ENCODE assay signal across 8 mouse cellular contexts in the genomic region with DNA sequence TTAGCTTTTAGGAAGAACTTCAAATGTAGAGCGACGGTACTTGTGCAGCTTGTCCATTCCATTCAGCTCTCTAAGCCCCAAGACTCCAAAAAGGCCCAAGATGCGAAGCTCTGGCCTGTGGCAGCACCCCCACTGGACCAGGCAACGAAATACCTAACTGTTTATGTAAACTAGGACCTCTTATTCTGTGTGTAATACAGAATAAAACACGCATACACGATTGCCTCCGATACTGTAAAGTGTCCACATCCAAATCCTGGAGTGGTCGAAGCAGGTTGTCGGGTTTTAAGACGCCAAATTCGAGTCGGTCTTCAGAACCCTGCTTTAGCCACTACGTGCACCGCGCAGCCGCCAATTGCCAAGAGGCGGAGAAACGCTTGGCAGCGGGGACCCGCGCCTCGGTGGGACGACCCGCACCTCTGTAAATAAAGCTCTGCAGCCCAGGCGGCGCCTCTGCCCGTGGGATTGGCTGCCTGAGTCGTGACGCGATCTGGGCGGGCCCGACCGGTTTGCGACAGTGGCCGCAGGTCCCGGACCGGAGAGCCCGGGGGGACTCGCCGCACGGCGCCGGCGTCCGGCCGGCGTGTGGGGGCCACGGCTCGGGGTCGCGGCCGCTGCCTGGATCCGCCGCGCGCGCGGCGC. TPM values are rescaled to one million over a fixed set of nuclear protein-coding genes. Genes with fewer than 3 reads are reported as not detected.
DNase-seq lines count a peak whose midpoint lies in the region; ATAC-seq and TF ChIP-seq lines count a peak whose summit lies in the region.

TSS of gene Tmem243 (plus strand) at position 462 of the 642 bp plus-strand sequence.

- under 1% methylated on average over 59 of the region's 59 CpGs for WGBS in forebrain, embryonic 14.5 days
- WGBS in neural tube, embryonic 15.5 days = under 1% methylated on average over 59 of the region's 59 CpGs

- no peak for TF ChIP-seq CTCF in E14TG2a.4 (conservative IDR thresholded peaks at IDR 0.05; ENCODE audit: low read length)

- intact Hi-C loops in heart, postnatal 14 days (cut with DNase I) = no loop called here

- peak; percentile 96 for ATAC-seq in cerebellum, adult (ENCODE audit: insufficient number of reproducible peaks, low FRiP score, low TSS enrichment)
- peak; percentile 99 for ATAC-seq in forebrain, embryonic 14.5 days
- ATAC-seq in neural tube, embryonic 15.5 days (ENCODE audit: low FRiP score) = peak; percentile 97

- peaks cover 15% of the 10 kb centered on the region for H3K4me1 ChIP-seq in E14TG2a.4 (replicated peaks; ENCODE audit: low read depth, low read length)
- H3K4me1 ChIP-seq in forebrain, embryonic 14.5 days (ENCODE audit: control insufficient read depth, insufficient read depth, low read length) = peaks cover 10% of the 10 kb centered on the region
- H3K4me1 ChIP-seq in neural tube, embryonic 15.5 days = peaks cover 14% of the 10 kb centered on the region

- no peaks in the 10 kb centered on the region for H3K36me3 ChIP-seq in E14TG2a.4 (ENCODE audit: insufficient read depth, low read length)
- no peaks in the 10 kb centered on the region for H3K36me3 ChIP-seq in forebrain, embryonic 14.5 days (ENCODE audit: control insufficient read depth, insufficient read depth, low read length)
- no peaks in the 10 kb centered on the region for H3K36me3 ChIP-seq in neural tube, embryonic 15.5 days

- H3K9ac ChIP-seq in forebrain, embryonic 14.5 days (ENCODE audit: low read length) = peak within 1 kb of the TSS; percentile 75
- H3K9ac ChIP-seq in neural tube, embryonic 15.5 days (replicated peaks) = peak within 1 kb of the TSS; percentile 60

- H3K9me3 ChIP-seq in E14TG2a.4 (ENCODE audit: low read length) = peaks cover 38% of the 10 kb centered on the region
- peaks cover 3% of the 10 kb centered on the region; the same call in 1 of the 2 replicates for H3K9me3 ChIP-seq in forebrain, embryonic 14.5 days (replicated peaks; ENCODE audit: control insufficient read depth, low read length)
- H3K9me3 ChIP-seq in neural tube, embryonic 15.5 days (replicated peaks) = 0 out of 2 replicates have a peak, but pooled peaks cover 6% of the 10 kb centered on the region

- peak; percentile 94 for DNase-seq in forebrain, embryonic 14.5 days (ENCODE audit: low spot score)
- DNase-seq in heart, postnatal 14 days = peak; percentile 92
- peak; percentile 90 for DNase-seq in layer of hippocampus, adult 11-12 months (ENCODE audit: low spot score)
- DNase-seq in lung, adult 18-20 months = peak; percentile 95 to 96
- peak; percentile 88 for DNase-seq in testis, postnatal 14 days (ENCODE audit: low spot score)

- peak within 1 kb of the TSS; percentile 84 for H3K4me2 ChIP-seq in forebrain, embryonic 14.5 days (ENCODE audit: low read length)
- peak within 1 kb of the TSS; percentile 80 for H3K4me2 ChIP-seq in neural tube, embryonic 15.5 days

- peaks cover 43% of the 10 kb centered on the region for H3K27me3 ChIP-seq in E14TG2a.4 (ENCODE audit: insufficient read depth, low read length)
- H3K27me3 ChIP-seq in forebrain, embryonic 14.5 days (replicated peaks; ENCODE audit: control insufficient read depth, insufficient read depth, low read length) = no peaks in the 10 kb centered on the region
- H3K27me3 ChIP-seq in neural tube, embryonic 15.5 days (replicated peaks) = no peaks in the 10 kb centered on the region

- H3K27ac ChIP-seq in forebrain, embryonic 14.5 days (ENCODE audit: low read depth, low read length) = peak within 1 kb of the TSS; percentile 33; the same call in 1 of the 2 replicates
- peak within 1 kb of the TSS; percentile 54 for H3K27ac ChIP-seq in neural tube, embryonic 15.5 days (replicated peaks)

- H3K4me3 ChIP-seq in E14TG2a.4 (replicated peaks; ENCODE audit: low read length) = peak within 1 kb of the TSS; percentile 93
- H3K4me3 ChIP-seq in forebrain, embryonic 14.5 days (ENCODE audit: low read depth, low read length) = peak within 1 kb of the TSS; percentile 81
- H3K4me3 ChIP-seq in neural tube, embryonic 15.5 days (replicated peaks) = peak within 1 kb of the TSS; percentile 75

RNA-seq across cellular contexts. Expression of gene Tmem243, which starts in this region (rescaled TPM):
- polyA plus RNA-seq in forebrain, embryonic 14.5 days (2014; fragmentation: Nextera tagmentation; extraction: Ambion mirVana) = 11.2 and 14.2 TPM in 2 replicates
- 1 to 10 TPM; 6.9 to 8.3 TPM for total RNA-seq in heart, postnatal 14 days (2021)
- 11.5 and 12.7 TPM in 2 replicates for polyA plus RNA-seq in neural tube, embryonic 15.5 days (2015; fragmentation: Nextera tagmentation; extraction: Ambion mirVana)

Comparison
In these comparisons a context has a peak if more than half of its experiments do, and no peak if none do; other contexts are left out.
1. Peak in every context shown above with its lines: DNase-seq, ATAC-seq, H3K4me3 ChIP-seq and H3K27ac ChIP-seq.